Mouse (Mus musculus) stomach, embryonic 14.5 days (tissue): ENCODE measurements at regions not wholly inside any gene's neighbourhood (a gene's known extent, or its start where the extent isn't known, plus 50 kb on each side); places are given as distances from the start of the nearest gene placed in this dataset.

Experiments used
- ATAC-seq: fragments of 200-750 bp; cut with Nextera tagmentation; 2 replicates; pipeline ENCODE4 v1.8.0; 2017; ENCODE audit warnings: low read depth, moderate TSS enrichment; ENCODE audit not compliant: insufficient number of reproducible peaks, insufficient read depth, low FRiP score
- H3K27ac ChIP-seq: fragments of 300-500 bp; sonication (generic); 2 replicates; pipeline ENCODE4 v1.5.1; 2014; ENCODE audit warnings: mild to moderate bottlenecking, low read length, moderate library complexity, mixed read lengths
- H3K27me3 ChIP-seq: fragments of 300-500 bp; sonication (generic); 2 replicates; pipeline ENCODE4 v1.6.1; 2014; ENCODE audit warnings: low read length, control low read depth, mixed read lengths; ENCODE audit not compliant: control insufficient read depth, insufficient read depth
- H3K36me3 ChIP-seq: fragments of 300-500 bp; sonication (generic); 2 replicates; pipeline ENCODE4 v1.6.1; 2014; ENCODE audit warnings: mild to moderate bottlenecking, control low read depth, low read length, moderate library complexity, mixed read lengths; ENCODE audit not compliant: control insufficient read depth, insufficient read depth
- H3K4me1 ChIP-seq: fragments of 300-500 bp; sonication (generic); 2 replicates; pipeline ENCODE4 v1.6.1; 2014; ENCODE audit warnings: low read length, control low read depth, mixed read lengths; ENCODE audit not compliant: control insufficient read depth, insufficient read depth
- H3K4me2 ChIP-seq: fragments of 300-500 bp; sonication (generic); replicated peaks from 2 replicates; pipeline ENCODE4 v1.6.1; 2014; ENCODE audit warnings: low read depth, low read length, control low read depth
- H3K4me3 ChIP-seq: fragments of 300-500 bp; sonication (generic); 2 replicates; pipeline ENCODE4 v1.5.1; 2014; ENCODE audit warnings: low read depth, low read length, control low read depth
- H3K9ac ChIP-seq: fragments of 300-500 bp; sonication (generic); replicated peaks from 2 replicates; pipeline ENCODE4 v1.6.1; 2014; ENCODE audit warnings: low read depth, mild to moderate bottlenecking, control low read depth, low read length, moderate library complexity, mixed read lengths
- H3K9me3 ChIP-seq: fragments of 300-500 bp; sonication (generic); 2 replicates; pipeline ENCODE4 v1.6.1; 2016; ENCODE audit warnings: low read depth, low read length, control low read depth; ENCODE audit not compliant: control insufficient read depth
- WGBS: fragments of 180-500 bp; shearing (Covaris S2); extraction: QIAGEN DNeasy Blood & Tissue Kit; methylation state at CpG from one replicate; pipeline ENCODE4 v1.1.7; 2014; 5-methylcytosine and 5-hydroxymethylcytosine counted together

GRCm38 (mm10) chr16:21361406-21361805 lies 61.5 kb upstream of the Vps8 start:
- 39% methylated on average over 2 of the region's 2 CpGs for WGBS
- no peaks in the 10 kb centered on the region for H3K9me3 ChIP-seq
- ATAC-seq, result no peak

GRCm38 (mm10) chr16:21362663-21363367 lies 60.1 kb upstream of the Vps8 start:
- peak overlapping the region; percentile 55; the same call in 1 of the 2 replicates for H3K27ac ChIP-seq
- no peaks in the 10 kb centered on the region for H3K27me3 ChIP-seq
- H3K9me3 ChIP-seq, result no peaks in the 10 kb centered on the region
- no peak overlapping the region for H3K9ac ChIP-seq
- H3K4me2 ChIP-seq, result no peak overlapping the region
- WGBS, result 40% methylated on average over 12 of the region's 12 CpGs
- peaks cover 25% of the 10 kb centered on the region; the same call in 1 of the 2 replicates for H3K4me1 ChIP-seq
- H3K36me3 ChIP-seq, result no peaks in the 10 kb centered on the region
- no peak overlapping the region for H3K4me3 ChIP-seq
- 0 out of 2 replicates have a peak, but pooled peaks have one; percentile 15 for ATAC-seq

More at GRCm38 (mm10) chr16:21361406-21361805, 61.5 kb upstream of the Vps8 start:
- no peak overlapping the region for H3K27ac ChIP-seq
- H3K4me2 ChIP-seq, result no peak overlapping the region
- H3K9ac ChIP-seq, result no peak overlapping the region
- H3K4me3 ChIP-seq, result no peak overlapping the region
- H3K27me3 ChIP-seq, result no peaks in the 10 kb centered on the region
- peaks cover 29% of the 10 kb centered on the region; the same call in 1 of the 2 replicates for H3K4me1 ChIP-seq
- H3K36me3 ChIP-seq, result no peaks in the 10 kb centered on the region

- ATAC-seq, result no peak
- no peaks in the 10 kb centered on the region for H3K27me3 ChIP-seq
- 51% methylated on average over 8 of the region's 8 CpGs for WGBS
- no peak overlapping the region for H3K27ac ChIP-seq
- no peaks in the 10 kb centered on the region for H3K9me3 ChIP-seq
- no peak overlapping the region for H3K4me3 ChIP-seq
- H3K4me2 ChIP-seq, result no peak overlapping the region
- H3K36me3 ChIP-seq, result no peaks in the 10 kb centered on the region
- no peak overlapping the region for H3K9ac ChIP-seq
- peaks cover 17% of the 10 kb centered on the region; the same call in 1 of the 2 replicates for H3K4me1 ChIP-seq
Observed at GRCm38 (mm10) chr16:21364885-21365284, 58.0 kb upstream of the Vps8 start.

GRCm38 (mm10) chr16:21367449-21367848 lies 55.5 kb upstream of the Vps8 start:
- ATAC-seq, result peak; percentile 47; the same call in 1 of the 2 replicates
- Histone ChIP-seq H3K9ac (no peak overlapping the region), H3K36me3 (no peaks in the 10 kb centered on the region), H3K27ac (no peak overlapping the region), H3K4me1 (peaks cover 16% of the 10 kb centered on the region; the same call in 1 of the 2 replicates), H3K27me3 (no peaks in the 10 kb centered on the region), H3K4me2 (no peak overlapping the region), H3K4me3 (no peak overlapping the region), H3K9me3 (no peaks in the 10 kb centered on the region)
- WGBS, result 21% methylated on average over 8 of the region's 8 CpGs

- H3K27me3 ChIP-seq, result no peaks in the 10 kb centered on the region
- ATAC-seq, result no peak
- H3K9ac ChIP-seq, result no peak overlapping the region
- H3K4me2 ChIP-seq, result no peak overlapping the region
- peaks cover 10% of the 10 kb centered on the region; the same call in 1 of the 2 replicates for H3K4me1 ChIP-seq
- H3K9me3 ChIP-seq, result no peaks in the 10 kb centered on the region
- no peaks in the 10 kb centered on the region for H3K36me3 ChIP-seq
- no peak overlapping the region for H3K27ac ChIP-seq
- no peak overlapping the region for H3K4me3 ChIP-seq
- WGBS, result 81% methylated on average over 1 of the region's 1 CpGs
Observed at GRCm38 (mm10) chr16:21368821-21369220, 54.1 kb upstream of the Vps8 start.

GRCm38 (mm10) chr16:21369569-21370512 lies 53.1 kb upstream of the Vps8 start:
- Histone ChIP-seq H3K9me3 (no peaks in the 10 kb centered on the region), H3K27ac (no peak overlapping the region), H3K36me3 (no peaks in the 10 kb centered on the region), H3K4me3 (no peak overlapping the region), H3K4me2 (no peak overlapping the region), H3K4me1 (no peaks in the 10 kb centered on the region), H3K27me3 (no peaks in the 10 kb centered on the region), H3K9ac (no peak overlapping the region)
- WGBS, result 51% methylated on average over 12 of the region's 12 CpGs
- peak; percentile 74 for ATAC-seq
